14 mouse cellular contexts compared by ENCODE assay signal in the genomic region with DNA sequence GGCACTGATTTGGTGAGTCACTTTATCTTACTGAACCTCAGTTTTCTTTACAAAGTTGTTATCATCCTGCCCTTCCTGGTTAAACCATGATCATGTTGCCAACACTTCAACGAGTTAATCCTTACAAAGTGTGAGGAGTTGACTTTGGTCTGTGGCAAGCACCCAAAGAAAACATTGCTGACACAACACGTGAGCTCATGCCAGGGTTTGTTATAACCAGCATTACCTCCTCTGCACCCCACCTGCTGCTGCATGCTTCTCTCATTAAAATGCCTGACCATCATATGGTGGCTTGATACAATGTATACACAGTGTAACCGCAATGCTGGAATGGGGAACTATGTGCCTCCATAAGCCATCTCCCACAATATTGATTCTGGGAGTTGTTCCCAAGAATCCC.
A peak's percentile ranks its signal among the peaks of the same experiment; 100 is the strongest.
DNase-seq lines count a peak whose midpoint lies in the region; ATAC-seq and TF ChIP-seq lines count a peak whose summit lies in the region.
"Had no signal": no experiment of that assay in that cellular context is flagged by ENCODE, and none has a peak within 500 bp of the region (broad histone marks: within the 10 kb centered on the region; RNA-seq: fewer than 3 reads in every experiment).

No protein-coding gene starts in this region.

- no peak overlapping the region for H3K4me3 ChIP-seq in midbrain, embryonic 11.5 days (ENCODE audit: low read depth, low read length)
- H3K4me3 ChIP-seq in midbrain, embryonic 14.5 days (replicated peaks; ENCODE audit: low read depth, low read length), result no peak overlapping the region
- no peak overlapping the region for H3K4me3 ChIP-seq in kidney, postnatal 0 days (replicated peaks; ENCODE audit: low read depth, low read length)
- no peak overlapping the region for H3K4me3 ChIP-seq in limb, embryonic 14.5 days (replicated peaks; ENCODE audit: low read length)
- no peak overlapping the region for H3K4me3 ChIP-seq in hindbrain, embryonic 11.5 days (ENCODE audit: low read depth, low read length)
- H3K4me3 ChIP-seq: erythroblast, embryonic 14.5 days; left cerebral cortex, adult 2 months had no signal

- no peak for TF ChIP-seq POLR2A in limb, embryonic 14.5 days (IDR thresholded peaks at IDR 0.05; ENCODE audit: borderline replicate concordance, extremely low read depth, insufficient read depth, insufficient read length)

- H3K27ac ChIP-seq in midbrain, embryonic 11.5 days (ENCODE audit: low read depth, low read length), result no peak overlapping the region
- H3K27ac ChIP-seq in midbrain, embryonic 14.5 days (replicated peaks; ENCODE audit: low read depth, low read length), result no peak overlapping the region
- H3K27ac ChIP-seq in kidney, postnatal 0 days, result no peak overlapping the region
- no peak overlapping the region for H3K27ac ChIP-seq in limb, embryonic 14.5 days (replicated peaks; ENCODE audit: low read depth, low read length)
- H3K27ac ChIP-seq in hindbrain, embryonic 11.5 days (ENCODE audit: low read depth, low read length), result no peak overlapping the region
- H3K27ac ChIP-seq: hindbrain, embryonic 14.5 days; liver, embryonic 14.5 days had no signal

- H3K9ac ChIP-seq in midbrain, embryonic 11.5 days (ENCODE audit: low read length), result no peak overlapping the region
- H3K9ac ChIP-seq in midbrain, embryonic 14.5 days (replicated peaks; ENCODE audit: low read length), result no peak overlapping the region
- H3K9ac ChIP-seq in kidney, postnatal 0 days (ENCODE audit: low read depth, low read length), result no peak overlapping the region
- no peak overlapping the region for H3K9ac ChIP-seq in limb, embryonic 14.5 days (ENCODE audit: low read depth, low read length, severe bottlenecking)
- no peak overlapping the region for H3K9ac ChIP-seq in hindbrain, embryonic 11.5 days (ENCODE audit: low read depth, low read length)
- H3K9ac ChIP-seq: hindbrain, embryonic 14.5 days; liver, embryonic 14.5 days had no signal

- peaks cover 8% of the 10 kb centered on the region; the same call in 1 of the 2 replicates for H3K4me1 ChIP-seq in midbrain, embryonic 11.5 days (ENCODE audit: control insufficient read depth, insufficient read depth, low read length)
- H3K4me1 ChIP-seq in midbrain, embryonic 14.5 days (ENCODE audit: control insufficient read depth, insufficient read depth, low read length), result peaks cover 23% of the 10 kb centered on the region
- H3K4me1 ChIP-seq in kidney, postnatal 0 days (replicated peaks; ENCODE audit: insufficient read depth, low read length), result no peaks in the 10 kb centered on the region
- peaks cover 23% of the 10 kb centered on the region for H3K4me1 ChIP-seq in limb, embryonic 14.5 days (ENCODE audit: control insufficient read depth, insufficient read depth, low read length)
- H3K4me1 ChIP-seq in hindbrain, embryonic 11.5 days (replicated peaks; ENCODE audit: control insufficient read depth, insufficient read depth, low read length), result no peaks in the 10 kb centered on the region

- TF ChIP-seq CTCF in kidney, postnatal 0 days (IDR thresholded peaks at IDR 0.05; ENCODE audit: low read depth), result no peak

- 83% methylated on average over 3 of the region's 3 CpGs for whole genome bisulfite sequencing in midbrain, embryonic 11.5 days
- WGBS in midbrain, embryonic 14.5 days, result 79% methylated on average over 3 of the region's 3 CpGs
- 50% methylated on average over 3 of the region's 3 CpGs for WGBS in kidney, postnatal 0 days
- 29% methylated on average over 3 of the region's 3 CpGs for WGBS in limb, embryonic 14.5 days
- WGBS in hindbrain, embryonic 11.5 days, result 78% methylated on average over 3 of the region's 3 CpGs

- no peaks in the 10 kb centered on the region for H3K27me3 ChIP-seq in midbrain, embryonic 11.5 days (ENCODE audit: control insufficient read depth, insufficient read depth, low read length)
- no peaks in the 10 kb centered on the region for H3K27me3 ChIP-seq in midbrain, embryonic 14.5 days (ENCODE audit: control insufficient read depth, insufficient read depth, low read length)
- H3K27me3 ChIP-seq in kidney, postnatal 0 days (ENCODE audit: insufficient read depth, low read length), result no peaks in the 10 kb centered on the region
- H3K27me3 ChIP-seq in limb, embryonic 14.5 days (ENCODE audit: control insufficient read depth, insufficient read depth, low read length), result no peaks in the 10 kb centered on the region
- no peaks in the 10 kb centered on the region for H3K27me3 ChIP-seq in hindbrain, embryonic 11.5 days (ENCODE audit: control insufficient read depth, insufficient read depth, low read length)

- H3K4me2 ChIP-seq in midbrain, embryonic 11.5 days, result no peak overlapping the region
- H3K4me2 ChIP-seq in midbrain, embryonic 14.5 days (ENCODE audit: low read length), result no peak overlapping the region
- H3K4me2 ChIP-seq in kidney, postnatal 0 days (ENCODE audit: low read length), result no peak overlapping the region
- H3K4me2 ChIP-seq in limb, embryonic 14.5 days (replicated peaks; ENCODE audit: low read depth, low read length, severe bottlenecking), result no peak overlapping the region
- no peak overlapping the region for H3K4me2 ChIP-seq in hindbrain, embryonic 11.5 days (replicated peaks; ENCODE audit: low read depth, low read length)
- H3K4me2 ChIP-seq: hindbrain, embryonic 14.5 days had no signal

- H3K36me3 ChIP-seq in midbrain, embryonic 11.5 days (ENCODE audit: control insufficient read depth, insufficient read depth, low read length), result no peaks in the 10 kb centered on the region
- no peaks in the 10 kb centered on the region for H3K36me3 ChIP-seq in midbrain, embryonic 14.5 days (ENCODE audit: control insufficient read depth, insufficient read depth, low read length)
- no peaks in the 10 kb centered on the region for H3K36me3 ChIP-seq in kidney, postnatal 0 days (ENCODE audit: insufficient read depth, low read length)
- H3K36me3 ChIP-seq in limb, embryonic 14.5 days (ENCODE audit: control insufficient read depth, insufficient read depth, low read length), result no peaks in the 10 kb centered on the region
- no peaks in the 10 kb centered on the region for H3K36me3 ChIP-seq in hindbrain, embryonic 11.5 days (ENCODE audit: control insufficient read depth, insufficient read depth, low read length)

- peak; percentile 78 for DNase-seq in midbrain, embryonic 11.5 days (ENCODE audit: low spot score, missing footprints)
- no peak for DNase-seq in midbrain, embryonic 14.5 days
- no peak for DNase-seq in kidney, postnatal 0 days (ENCODE audit: low spot score)
- peak; percentile 58 for DNase-seq in limb, embryonic 14.5 days (ENCODE audit: low spot score)
- no peak for DNase-seq in hindbrain, embryonic 11.5 days (ENCODE audit: low spot score)
- no peak for DNase-seq in left cerebral cortex, adult 18-20 months (ENCODE audit: low spot score in 2 of 2)
- DNase-seq in c-Kit-positive CD71-positive TER-119-positive erythroid progenitor cells, embryonic 14.5 days (ENCODE audit: low spot score), result no peak
- DNase-seq: gastrocnemius, postnatal 36 days; right cerebral cortex, postnatal 14 days; thymus, adult 18-20 months had no signal

- H3K9me3 ChIP-seq in midbrain, embryonic 11.5 days (ENCODE audit: control insufficient read depth, low read length), result no peaks in the 10 kb centered on the region
- no peaks in the 10 kb centered on the region for H3K9me3 ChIP-seq in midbrain, embryonic 14.5 days (ENCODE audit: control insufficient read depth, low read length)
- no peaks in the 10 kb centered on the region for H3K9me3 ChIP-seq in kidney, postnatal 0 days (replicated peaks; ENCODE audit: low read length)
- H3K9me3 ChIP-seq in limb, embryonic 14.5 days (ENCODE audit: control insufficient read depth, low read length), result no peaks in the 10 kb centered on the region
- no peaks in the 10 kb centered on the region for H3K9me3 ChIP-seq in hindbrain, embryonic 11.5 days (ENCODE audit: control insufficient read depth, low read length)

- ATAC-seq in midbrain, embryonic 11.5 days (ENCODE audit: low FRiP score), result no peak
- no peak for ATAC-seq in midbrain, embryonic 14.5 days (ENCODE audit: low FRiP score, low TSS enrichment)
- peak; percentile 71 for ATAC-seq in kidney, postnatal 0 days (replicated peaks; ENCODE audit: low FRiP score, low read depth)
- ATAC-seq in limb, embryonic 14.5 days (ENCODE audit: low FRiP score, low read depth), result 0 out of 2 replicates have a peak, but pooled peaks have one; percentile 32
- no peak for ATAC-seq in hindbrain, embryonic 11.5 days (ENCODE audit: low FRiP score)

Comparison
In these comparisons a context has a peak if more than half of its experiments do, and no peak if none do; other contexts are left out.
1. DNase-seq: peak in midbrain, embryonic 11.5 days (single experiment) and limb, embryonic 14.5 days (single experiment); none in midbrain, embryonic 14.5 days (single experiment), kidney, postnatal 0 days (single experiment), hindbrain, embryonic 11.5 days (single experiment), left cerebral cortex, adult 18-20 months (0 of 2) and c-Kit-positive CD71-positive TER-119-positive erythroid progenitor cells, embryonic 14.5 days (single experiment).
2. ATAC-seq: peak in kidney, postnatal 0 days (single experiment) and limb, embryonic 14.5 days (single experiment); none in midbrain, embryonic 11.5 days (single experiment), midbrain, embryonic 14.5 days (single experiment) and hindbrain, embryonic 11.5 days (single experiment).